Mouse (Mus musculus) embryonic facial prominence, embryonic 14.5 days (tissue): ENCODE results near the gene Dpf1. TPM values are rescaled to one million over a fixed set of nuclear protein-coding genes. Genes with fewer than 3 reads are reported as not detected.

Experiments
- ATAC-seq: fragments of 200-750 bp; cut with Nextera tagmentation; 2 replicates; pipeline ENCODE4 v1.8.0; 2017; ENCODE audit warnings: low read depth, moderate number of reproducible peaks, moderate TSS enrichment
- DNase-seq: peaks from one replicate; pipeline ENCODE4 v3.0.0-alpha.2; 2015; ENCODE audit warnings: low spot score
- H3K27ac ChIP-seq: fragments of 300-500 bp; sonication (generic); replicated peaks from 2 replicates; pipeline ENCODE4 v1.5.1; 2014; ENCODE audit warnings: low read depth, mild to moderate bottlenecking, low read length, moderate library complexity
- H3K27me3 ChIP-seq: fragments of 300-500 bp; sonication (generic); replicated peaks from 2 replicates; pipeline ENCODE4 v1.6.1; 2014; ENCODE audit warnings: low read length; ENCODE audit not compliant: control insufficient read depth, insufficient read depth
- H3K36me3 ChIP-seq: fragments of 300-500 bp; sonication (generic); 2 replicates; pipeline ENCODE4 v1.6.1; 2014; ENCODE audit warnings: low read length, mixed read lengths; ENCODE audit not compliant: control insufficient read depth, insufficient read depth
- H3K4me1 ChIP-seq: fragments of 300-500 bp; sonication (generic); 2 replicates; pipeline ENCODE4 v1.6.1; 2014; ENCODE audit warnings: antibody characterized with exemption, low read length; ENCODE audit not compliant: control insufficient read depth, insufficient read depth
- H3K4me2 ChIP-seq: fragments of 300-500 bp; sonication (generic); 2 replicates; pipeline ENCODE4 v1.6.1; 2014; ENCODE audit warnings: low read depth, mild to moderate bottlenecking, low read length, moderate library complexity, mixed read lengths
- H3K4me3 ChIP-seq: fragments of 300-500 bp; sonication (generic); 2 replicates; pipeline ENCODE4 v1.5.1; 2014; ENCODE audit warnings: low read depth, mild to moderate bottlenecking, low read length
- H3K9ac ChIP-seq: fragments of 300-500 bp; sonication (generic); 2 replicates; pipeline ENCODE4 v1.6.1; 2014; ENCODE audit warnings: low read depth, mild to moderate bottlenecking, low read length, moderate library complexity, mixed read lengths
- H3K9me3 ChIP-seq: fragments of 300-500 bp; sonication (generic); 2 replicates; pipeline ENCODE4 v1.6.1; 2016; ENCODE audit warnings: low read length; ENCODE audit not compliant: control insufficient read depth
- WGBS: fragments of 180-500 bp; shearing (Covaris S2); extraction: QIAGEN DNeasy Blood & Tissue Kit; methylation state at CpG from one replicate; pipeline ENCODE4 v1.1.7; 2014; 5-methylcytosine and 5-hydroxymethylcytosine counted together
- polyA plus RNA-seq: library from polyadenylated mRNA; unstranded; fragments of >200 nt; fragmentation: Nextera tagmentation; extraction: Ambion mirVana; gene quantifications from 2 replicates; pipeline ENCODE4 v1.2.1, GENCODE M21; 2014

The Dpf1 gene
- polyA plus RNA-seq, 1 experiment from 2014 or later, result 11.4 TPM

GRCm38 (mm10) chr7:29282074-29282554, 21.6 kb upstream of the Dpf1 start:
- Histone ChIP-seq H3K4me3 (peak overlapping the region; percentile 61), H3K9me3 (no peaks in the 10 kb centered on the region), H3K9ac (peak overlapping the region; percentile 63), H3K4me2 (peak overlapping the region; percentile 92), H3K27me3 (peaks cover 26% of the 10 kb centered on the region), H3K27ac (no peak overlapping the region), H3K36me3 (no peaks in the 10 kb centered on the region), H3K4me1 (peaks cover 6% of the 10 kb centered on the region; the same call in 1 of the 2 replicates)
- ATAC-seq (peak; percentile 35; the same call in 1 of the 2 replicates), DNase-seq (no peak)
- 11% methylated on average over 14 of the region's 21 CpGs for WGBS

- DNase-seq (no peak), ATAC-seq (no peak)
- WGBS, result 80% methylated on average over 4 of the region's 4 CpGs
- no peak overlapping the region for H3K4me3 ChIP-seq
- peaks cover 6% of the 10 kb centered on the region; the same call in 1 of the 2 replicates for H3K4me1 ChIP-seq
- H3K9me3 ChIP-seq, result no peaks in the 10 kb centered on the region
- H3K36me3 ChIP-seq, result no peaks in the 10 kb centered on the region
- peaks cover 26% of the 10 kb centered on the region for H3K27me3 ChIP-seq
- H3K27ac ChIP-seq, result no peak overlapping the region
- H3K4me2 ChIP-seq, result no peak overlapping the region
- no peak overlapping the region for H3K9ac ChIP-seq
These were observed 19.9 kb upstream of the Dpf1 start for GRCm38 (mm10) chr7:29283876-29284275.

GRCm38 (mm10) chr7:29284523-29284922, 19.2 kb upstream of the Dpf1 start:
- Histone ChIP-seq H3K4me1 (peaks cover 6% of the 10 kb centered on the region; the same call in 1 of the 2 replicates), H3K36me3 (no peaks in the 10 kb centered on the region), H3K9me3 (no peaks in the 10 kb centered on the region), H3K9ac (no peak overlapping the region), H3K27me3 (peaks cover 26% of the 10 kb centered on the region), H3K27ac (no peak overlapping the region), H3K4me2 (no peak overlapping the region), H3K4me3 (no peak overlapping the region)
- DNase-seq (no peak), ATAC-seq (no peak)
- 91% methylated on average over 6 of the region's 6 CpGs for WGBS

- DNase-seq, result no peak
- Histone ChIP-seq H3K36me3 (no peaks in the 10 kb centered on the region), H3K9ac (no peak overlapping the region), H3K4me2 (no peak overlapping the region), H3K4me1 (peaks cover 9% of the 10 kb centered on the region; the same call in 1 of the 2 replicates), H3K4me3 (no peak overlapping the region), H3K27ac (no peak overlapping the region), H3K27me3 (peaks cover 4% of the 10 kb centered on the region), H3K9me3 (no peaks in the 10 kb centered on the region)
- 85% methylated on average over 7 of the region's 7 CpGs for WGBS
- no peak for ATAC-seq
These were observed 16.3 kb upstream of the Dpf1 start for GRCm38 (mm10) chr7:29287481-29287880.

- no peak overlapping the region for H3K4me2 ChIP-seq
- no peaks in the 10 kb centered on the region for H3K36me3 ChIP-seq
- H3K4me1 ChIP-seq, result peaks cover 13% of the 10 kb centered on the region; the same call in 1 of the 2 replicates
- ATAC-seq (peak; percentile 14; the same call in 1 of the 2 replicates), DNase-seq (no peak)
- 92% methylated on average over 2 of the region's 2 CpGs for WGBS
- no peak overlapping the region for H3K9ac ChIP-seq
- no peak overlapping the region for H3K4me3 ChIP-seq
- H3K27me3 ChIP-seq, result no peaks in the 10 kb centered on the region
- no peak overlapping the region for H3K27ac ChIP-seq
- H3K9me3 ChIP-seq, result no peaks in the 10 kb centered on the region
These were observed 15.7 kb upstream of the Dpf1 start for GRCm38 (mm10) chr7:29288079-29288478.

- H3K4me1 ChIP-seq, result peaks cover 16% of the 10 kb centered on the region; the same call in 1 of the 2 replicates
- H3K27ac ChIP-seq, result 0 out of 2 replicates have a peak within 1 kb of the TSS, but pooled peaks have one; percentile 6
These were observed 14.7 kb upstream of the Dpf1 start, which contains the start of gene Ppp1r14a for GRCm38 (mm10) chr7:29288942-29289638. TSS of gene Ppp1r14a (plus strand) at chr7:29289308.

GRCm38 (mm10) chr7:29289856-29290255, 13.9 kb upstream of the Dpf1 start:
- H3K9ac ChIP-seq, result no peak overlapping the region
- H3K4me1 ChIP-seq, result peaks cover 16% of the 10 kb centered on the region; the same call in 1 of the 2 replicates
- DNase-seq (peak; percentile 74), ATAC-seq (no peak)
- no peaks in the 10 kb centered on the region for H3K36me3 ChIP-seq
- peak overlapping the region; percentile 56; the same call in 1 of the 2 replicates for H3K4me3 ChIP-seq
- H3K27ac ChIP-seq, result 0 out of 2 replicates have a peak overlapping the region, but pooled peaks have one; percentile 2
- WGBS, result 62% methylated on average over 6 of the region's 6 CpGs
- H3K4me2 ChIP-seq, result peak overlapping the region; percentile 95
- H3K9me3 ChIP-seq, result no peaks in the 10 kb centered on the region
- H3K27me3 ChIP-seq, result no peaks in the 10 kb centered on the region

More at GRCm38 (mm10) chr7:29288942-29289638, 14.7 kb upstream of the Dpf1 start, which contains the start of gene Ppp1r14a:
- Histone ChIP-seq H3K4me3 (peak within 1 kb of the TSS; percentile 56), H3K36me3 (no peaks in the 10 kb centered on the region), H3K4me2 (peak within 1 kb of the TSS; percentile 95), H3K27me3 (no peaks in the 10 kb centered on the region), H3K9me3 (no peaks in the 10 kb centered on the region), H3K9ac (peak within 1 kb of the TSS; percentile 60)
- DNase-seq (peak; percentile 67), ATAC-seq (peak; percentile 58)
- WGBS, result under 1% methylated on average over 53 of the region's 59 CpGs

GRCm38 (mm10) chr7:29290691-29291485, 12.9 kb upstream of the Dpf1 start:
- DNase-seq (no peak), ATAC-seq (no peak)
- H3K4me3 ChIP-seq, result no peak overlapping the region
- peaks cover 16% of the 10 kb centered on the region; the same call in 1 of the 2 replicates for H3K4me1 ChIP-seq
- peak overlapping the region; percentile 15 for H3K27ac ChIP-seq
- peak overlapping the region; percentile 22; the same call in 1 of the 2 replicates for H3K9ac ChIP-seq
- no peaks in the 10 kb centered on the region for H3K9me3 ChIP-seq
- no peaks in the 10 kb centered on the region for H3K27me3 ChIP-seq
- WGBS, result 43% methylated on average over 7 of the region's 11 CpGs
- no peak overlapping the region for H3K4me2 ChIP-seq
- H3K36me3 ChIP-seq, result no peaks in the 10 kb centered on the region
